Mouse (Mus musculus) hindbrain, embryonic 14.5 days (tissue): Measurements from ENCODE around the gene Rufy3. TPM values are rescaled to one million over a fixed set of nuclear protein-coding genes. Genes with fewer than 3 reads are reported as not detected.

Experiments used
- ATAC-seq: fragments of 200-750 bp; cut with Nextera tagmentation; 2 replicates; pipeline ENCODE4 v1.8.0; 2017; ENCODE audit warnings: moderate number of reproducible peaks, mild to moderate bottlenecking, moderate TSS enrichment, moderate library complexity; ENCODE audit not compliant: low FRiP score
- DNase-seq: peaks from one replicate; pipeline ENCODE4 v3.0.0-alpha.2; 2015; ENCODE audit warnings: low spot score
- H3K27ac ChIP-seq: fragments of 300-500 bp; sonication (generic); 2 replicates; pipeline ENCODE4 v1.5.1; 2014; ENCODE audit warnings: mild to moderate bottlenecking, moderate library complexity
- H3K27me3 ChIP-seq: fragments of 300-500 bp; sonication (generic); 2 replicates; pipeline ENCODE4 v1.6.1; 2014; ENCODE audit warnings: mild to moderate bottlenecking, low read length, mixed read lengths; ENCODE audit not compliant: control insufficient read depth, insufficient read depth
- H3K36me3 ChIP-seq: fragments of 300-500 bp; sonication (generic); replicated peaks from 2 replicates; pipeline ENCODE4 v1.6.1; 2014; ENCODE audit not compliant: control insufficient read depth, insufficient read depth
- H3K4me1 ChIP-seq: fragments of 300-500 bp; sonication (generic); replicated peaks from 2 replicates; pipeline ENCODE4 v1.6.1; 2014; ENCODE audit warnings: antibody characterized with exemption, low read length, mixed read lengths; ENCODE audit not compliant: control insufficient read depth, insufficient read depth
- H3K4me2 ChIP-seq: fragments of 300-500 bp; sonication (generic); replicated peaks from 2 replicates; pipeline ENCODE4 v1.6.1; 2014; ENCODE audit warnings: mild to moderate bottlenecking, moderate library complexity
- H3K4me3 ChIP-seq: fragments of 300-500 bp; sonication (generic); replicated peaks from 2 replicates; pipeline ENCODE4 v1.5.1; 2014; ENCODE audit warnings: mild to moderate bottlenecking, low read length
- H3K9ac ChIP-seq: fragments of 300-500 bp; sonication (generic); 2 replicates; pipeline ENCODE4 v1.6.1; 2014
- H3K9me3 ChIP-seq: fragments of 300-500 bp; sonication (generic); 2 replicates; pipeline ENCODE4 v1.6.1; 2016; ENCODE audit warnings: low read length; ENCODE audit not compliant: control insufficient read depth
- WGBS: fragments of 180-500 bp; shearing (Covaris S2); extraction: QIAGEN DNeasy Blood & Tissue Kit; methylation state at CpG from one replicate; pipeline ENCODE4 v1.1.7; 2014; 5-methylcytosine and 5-hydroxymethylcytosine counted together
- polyA plus RNA-seq: library from polyadenylated mRNA; unstranded; fragments of >200 nt; fragmentation: Nextera tagmentation; extraction: Ambion mirVana; gene quantifications from 2 replicates; pipeline ENCODE4 v1.2.1, GENCODE M21; 2014

Rufy3 gene
- polyA plus RNA-seq, 1 experiment from 2014 or later: 300 TPM

GRCm38 (mm10) chr5:88553271-88554085 lies 11.4 kb upstream of the Rufy3 start:
- peak overlapping the region; percentile 67 for H3K4me2 ChIP-seq
- no peak for DNase-seq
- peak overlapping the region; percentile 90 for H3K4me3 ChIP-seq
- H3K27me3 ChIP-seq: no peaks in the 10 kb centered on the region
- peak overlapping the region; percentile 89 for H3K27ac ChIP-seq
- 0 out of 2 replicates have a peak, but pooled peaks cover 4% of the 10 kb centered on the region for H3K36me3 ChIP-seq
- no peaks in the 10 kb centered on the region for H3K9me3 ChIP-seq
- peak overlapping the region; percentile 75 for H3K9ac ChIP-seq
- peaks cover 27% of the 10 kb centered on the region for H3K4me1 ChIP-seq
- peak; percentile 76 for ATAC-seq
- WGBS: 9% methylated on average over 29 of the region's 29 CpGs

GRCm38 (mm10) chr5:88554086-88554886 lies 10.6 kb upstream of the Rufy3 start, which contains the start of gene Utp3:
Gene Utp3, plus strand, starts transcription at chr5:88554462.
- peak within 1 kb of the TSS; percentile 93 for H3K9ac ChIP-seq
- H3K27me3 ChIP-seq: no peaks in the 10 kb centered on the region
- WGBS: under 1% methylated on average over 74 of the region's 76 CpGs
- H3K9me3 ChIP-seq: no peaks in the 10 kb centered on the region
- peak within 1 kb of the TSS; percentile 98 for H3K4me2 ChIP-seq
- peak; percentile 96 for ATAC-seq
- H3K27ac ChIP-seq: peak within 1 kb of the TSS; percentile 89
- DNase-seq: peak; percentile 100
- 0 out of 2 replicates have a peak, but pooled peaks cover 4% of the 10 kb centered on the region for H3K36me3 ChIP-seq
- H3K4me1 ChIP-seq: peaks cover 27% of the 10 kb centered on the region
- peak within 1 kb of the TSS; percentile 90 for H3K4me3 ChIP-seq

- Histone ChIP-seq H3K4me3 (no peak overlapping the region), H3K36me3 (0 out of 2 replicates have a peak, but pooled peaks cover 4% of the 10 kb centered on the region), H3K27me3 (no peaks in the 10 kb centered on the region), H3K4me1 (peaks cover 30% of the 10 kb centered on the region), H3K4me2 (no peak overlapping the region), H3K27ac (no peak overlapping the region), H3K9me3 (no peaks in the 10 kb centered on the region), H3K9ac (no peak overlapping the region)
- WGBS: 59% methylated on average over 1 of the region's 1 CpGs
- DNase-seq: no peak
- ATAC-seq: no peak
These were observed 5.8 kb upstream of the Rufy3 start for GRCm38 (mm10) chr5:88558991-88559390.

- 84% methylated on average over 9 of the region's 9 CpGs for WGBS
These were observed 3.6 kb upstream of the Rufy3 start for GRCm38 (mm10) chr5:88561080-88561814.

GRCm38 (mm10) chr5:88562863-88563780 lies 1.7 kb upstream of the Rufy3 start:
- no peaks in the 10 kb centered on the region for H3K36me3 ChIP-seq
- no peak overlapping the region for H3K4me3 ChIP-seq
- no peak overlapping the region for H3K9ac ChIP-seq
- DNase-seq (peak; percentile 6), ATAC-seq (no peak)
- H3K9me3 ChIP-seq: no peaks in the 10 kb centered on the region
- peaks cover 22% of the 10 kb centered on the region; the same call in 1 of the 2 replicates for H3K4me1 ChIP-seq
- H3K27me3 ChIP-seq: no peaks in the 10 kb centered on the region
- no peak overlapping the region for H3K27ac ChIP-seq
- WGBS: 77% methylated on average over 8 of the region's 8 CpGs
- no peak overlapping the region for H3K4me2 ChIP-seq

More at GRCm38 (mm10) chr5:88561080-88561814, 3.6 kb upstream of the Rufy3 start:
- ATAC-seq (no peak), DNase-seq (no peak)
- Histone ChIP-seq H3K4me2 (no peak overlapping the region), H3K4me3 (no peak overlapping the region), H3K36me3 (0 out of 2 replicates have a peak, but pooled peaks cover 4% of the 10 kb centered on the region), H3K27ac (no peak overlapping the region), H3K27me3 (no peaks in the 10 kb centered on the region), H3K9ac (no peak overlapping the region), H3K4me1 (peaks cover 18% of the 10 kb centered on the region), H3K9me3 (no peaks in the 10 kb centered on the region)

GRCm38 (mm10) chr5:88565148-88566033 lies 551 bp downstream of the Rufy3 start:
- ATAC-seq (peak; percentile 73), DNase-seq (peak; percentile 55)
- Histone ChIP-seq H3K27me3 (no peaks in the 10 kb centered on the region), H3K4me1 (peaks cover 22% of the 10 kb centered on the region; the same call in 1 of the 2 replicates), H3K4me2 (peak overlapping the region; percentile 57), H3K4me3 (peak overlapping the region; percentile 91), H3K9ac (peak overlapping the region; percentile 86), H3K27ac (peak overlapping the region; percentile 89), H3K36me3 (no peaks in the 10 kb centered on the region), H3K9me3 (no peaks in the 10 kb centered on the region)
- under 1% methylated on average over 72 of the region's 119 CpGs for WGBS

- DNase-seq (peak; percentile 40), ATAC-seq (no peak; the same call in 1 of the 2 replicates)
These were observed 1.4 kb downstream of the Rufy3 start for GRCm38 (mm10) chr5:88566034-88566841.

More at GRCm38 (mm10) chr5:88566034-88566841, 1.4 kb downstream of the Rufy3 start:
- Histone ChIP-seq H3K36me3 (no peaks in the 10 kb centered on the region), H3K4me3 (peak overlapping the region; percentile 91), H3K9me3 (no peaks in the 10 kb centered on the region), H3K27me3 (no peaks in the 10 kb centered on the region), H3K27ac (peak overlapping the region; percentile 89), H3K9ac (peak overlapping the region; percentile 86), H3K4me2 (peak overlapping the region; percentile 57), H3K4me1 (peaks cover 22% of the 10 kb centered on the region; the same call in 1 of the 2 replicates)
- 6% methylated on average over 14 of the region's 14 CpGs for WGBS
